In the genomic region with DNA sequence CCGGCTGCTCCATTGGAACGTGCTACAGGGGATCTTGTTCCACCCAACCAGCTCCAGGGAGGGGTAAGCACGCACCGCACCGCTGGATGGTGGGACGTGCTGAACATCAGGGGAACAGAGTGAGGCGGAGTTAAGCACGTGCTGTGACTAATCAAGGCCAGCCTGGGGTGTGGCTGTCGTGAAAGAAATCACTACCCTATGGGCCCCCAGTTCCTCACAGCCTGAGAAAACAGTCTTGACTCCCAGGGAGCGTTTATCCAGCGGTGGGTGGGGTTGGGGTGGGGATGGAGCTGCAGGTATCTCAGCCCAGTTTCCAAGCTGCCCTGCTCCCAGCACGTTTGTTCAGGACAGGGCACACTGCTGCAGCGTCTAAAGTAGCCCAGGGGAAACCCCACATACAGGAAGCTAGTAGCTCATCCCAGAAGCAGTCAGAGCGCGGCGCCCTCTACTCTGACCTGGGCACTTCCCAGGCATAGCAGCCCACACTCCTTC, we compare ENCODE assay signal across 8 mouse cellular contexts.
DNase-seq lines count a peak whose midpoint lies in the region; ATAC-seq lines count a peak whose summit lies in the region.

No protein-coding gene starts in this region.

- H3K4me1 ChIP-seq in heart, embryonic 15.5 days (replicated peaks) = peaks cover 30% of the 10 kb centered on the region
- H3K4me1 ChIP-seq in liver, embryonic 13.5 days (replicated peaks) = peaks cover 11% of the 10 kb centered on the region
- H3K4me1 ChIP-seq in stomach, embryonic 14.5 days (ENCODE audit: control insufficient read depth, insufficient read depth, low read length) = peaks cover 18% of the 10 kb centered on the region; the same call in 1 of the 2 replicates

- H3K9me3 ChIP-seq in heart, embryonic 15.5 days (replicated peaks) = no peaks in the 10 kb centered on the region; the same call in 1 of the 2 replicates
- H3K9me3 ChIP-seq in liver, embryonic 13.5 days (replicated peaks) = no peaks in the 10 kb centered on the region
- peaks cover 3% of the 10 kb centered on the region; the same call in 1 of the 2 replicates for H3K9me3 ChIP-seq in stomach, embryonic 14.5 days (ENCODE audit: control insufficient read depth, low read depth, low read length)

- WGBS in heart, embryonic 15.5 days = 4% methylated on average over 16 of the region's 16 CpGs
- 5% methylated on average over 16 of the region's 16 CpGs for WGBS in liver, embryonic 13.5 days (ENCODE audit: insufficient replicate concordance)
- under 1% methylated on average over 16 of the region's 16 CpGs for WGBS in stomach, embryonic 14.5 days

- H3K27ac ChIP-seq in heart, embryonic 15.5 days = peak overlapping the region; percentile 85
- H3K27ac ChIP-seq in liver, embryonic 13.5 days = no peak overlapping the region
- H3K27ac ChIP-seq in stomach, embryonic 14.5 days (ENCODE audit: low read length) = no peak overlapping the region; the same call in 1 of the 2 replicates

- H3K9ac ChIP-seq in heart, embryonic 15.5 days = peak overlapping the region; percentile 29; the same call in 1 of the 2 replicates
- no peak overlapping the region for H3K9ac ChIP-seq in liver, embryonic 13.5 days
- H3K9ac ChIP-seq in stomach, embryonic 14.5 days (replicated peaks; ENCODE audit: low read depth, low read length) = no peak overlapping the region

- intact Hi-C loops in left cerebral cortex, postnatal 4 days (cut with DNase I) = no loop called here

- no peaks in the 10 kb centered on the region for H3K27me3 ChIP-seq in heart, embryonic 15.5 days
- H3K27me3 ChIP-seq in liver, embryonic 13.5 days = peaks cover 9% of the 10 kb centered on the region; the same call in 1 of the 2 replicates
- H3K27me3 ChIP-seq in stomach, embryonic 14.5 days (ENCODE audit: control insufficient read depth, insufficient read depth, low read length) = no peaks in the 10 kb centered on the region

- peak overlapping the region; percentile 62 for H3K4me2 ChIP-seq in heart, embryonic 15.5 days
- H3K4me2 ChIP-seq in liver, embryonic 13.5 days = peak overlapping the region; percentile 11; the same call in 1 of the 2 replicates
- peak overlapping the region; percentile 51 for H3K4me2 ChIP-seq in stomach, embryonic 14.5 days (replicated peaks; ENCODE audit: low read depth, low read length)

- peak; percentile 6 to 32 for DNase-seq in adrenal gland, adult (ENCODE audit: inconsistent age in 2 of 2, low spot score in 1 of 2)
- DNase-seq in adrenal gland, adult 8-10 months = no peak
- DNase-seq in ZHBTc4 (ENCODE audit: low read depth, low spot score) = peak; percentile 88
- no peak for DNase-seq in liver, embryonic 13.5 days
- DNase-seq in left cerebral cortex, postnatal 4 days = no peak
- DNase-seq in right cerebral cortex, postnatal 25 days = no peak

- peak overlapping the region; percentile 28 for H3K4me3 ChIP-seq in heart, embryonic 15.5 days
- no peak overlapping the region for H3K4me3 ChIP-seq in liver, embryonic 13.5 days (replicated peaks)
- H3K4me3 ChIP-seq in stomach, embryonic 14.5 days (ENCODE audit: low read depth, low read length) = peak overlapping the region; percentile 11

- peak; percentile 86 for ATAC-seq in heart, embryonic 15.5 days (replicated peaks; ENCODE audit: insufficient number of reproducible peaks, insufficient read depth, low FRiP score, low read depth)
- 0 out of 2 replicates have a peak, but pooled peaks have one; percentile 31 for ATAC-seq in liver, embryonic 13.5 days (ENCODE audit: low read depth)
- ATAC-seq in stomach, embryonic 14.5 days (ENCODE audit: insufficient number of reproducible peaks, insufficient read depth, low FRiP score, low read depth) = peak; percentile 93

- H3K36me3 ChIP-seq in heart, embryonic 15.5 days = no peaks in the 10 kb centered on the region
- no peaks in the 10 kb centered on the region for H3K36me3 ChIP-seq in liver, embryonic 13.5 days
- no peaks in the 10 kb centered on the region for H3K36me3 ChIP-seq in stomach, embryonic 14.5 days (ENCODE audit: control insufficient read depth, insufficient read depth, low read length)

Comparison
In these comparisons a context has a peak if more than half of its experiments do, and no peak if none do; other contexts are left out.
1. DNase-seq: peak in adrenal gland, adult (2 of 2) and ZHBTc4 (single experiment); none in adrenal gland, adult 8-10 months (single experiment), liver, embryonic 13.5 days (single experiment), left cerebral cortex, postnatal 4 days (single experiment) and right cerebral cortex, postnatal 25 days (single experiment).
2. ATAC-seq: peak in every context shown above with its lines; median percentile 93 in stomach, embryonic 14.5 days; 86 in heart, embryonic 15.5 days; 31 in liver, embryonic 13.5 days.
3. H3K4me2 ChIP-seq: peak in every context shown above with its lines; median percentile 62 in heart, embryonic 15.5 days; 51 in stomach, embryonic 14.5 days; 11 in liver, embryonic 13.5 days.